Mouse (Mus musculus) erythroid progenitor cell, adult 5-6 weeks (primary cell): Measurements from ENCODE around the gene Prkca. TPM values are rescaled to one million over a fixed set of nuclear protein-coding genes. Genes with fewer than 3 reads are reported as not detected.

ENCODE experiments used
- ATAC-seq: replicated peaks from 2 replicates; pipeline ENCODE4 v1.8.0; 2016; ENCODE audit warnings: moderate number of reproducible peaks, mild to moderate bottlenecking, moderate TSS enrichment, inconsistent platforms; ENCODE audit not compliant: poor library complexity, low FRiP score, severe bottlenecking
- total RNA-seq, 2 experiments: library from RNA; stranded (forward) in 1 of 2; stranded (reverse) in 1 of 2; fragments of 150-400 nt in 1 of 2; fragments of 186-747, 209-891 nt in 1 of 2; gene quantifications; 2 replicates each; pipeline versions ENCODE4 v1.2.3 to v1.2.4; 2015 to 2017; ENCODE audit warnings: low replicate concordance in 2 of 2

Prkca gene
- total RNA-seq, 2 experiments from 2014 or later: 0.30 to 14.3 TPM

DNA sequence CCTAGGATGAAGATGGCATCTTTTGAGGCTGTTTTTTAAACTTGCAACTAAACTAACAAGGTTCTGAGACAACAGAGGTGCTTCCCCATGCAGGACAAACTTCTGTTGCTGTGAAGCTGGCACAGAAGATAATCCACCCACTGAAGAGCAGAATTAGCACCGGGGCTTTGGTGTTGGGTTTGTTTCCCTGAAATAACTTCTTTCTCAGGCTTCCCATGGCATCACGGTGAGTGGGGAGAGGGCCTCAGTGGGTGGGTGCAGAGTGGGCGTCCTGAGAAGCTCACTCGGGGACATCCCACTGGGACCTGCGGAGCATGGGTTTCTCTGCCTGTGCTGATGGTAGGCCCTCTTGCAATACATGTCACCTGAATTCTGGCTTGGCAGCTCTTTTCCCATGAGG lies 161.3 kb downstream of the Prkca start:
- ATAC-seq: no peak

DNA sequence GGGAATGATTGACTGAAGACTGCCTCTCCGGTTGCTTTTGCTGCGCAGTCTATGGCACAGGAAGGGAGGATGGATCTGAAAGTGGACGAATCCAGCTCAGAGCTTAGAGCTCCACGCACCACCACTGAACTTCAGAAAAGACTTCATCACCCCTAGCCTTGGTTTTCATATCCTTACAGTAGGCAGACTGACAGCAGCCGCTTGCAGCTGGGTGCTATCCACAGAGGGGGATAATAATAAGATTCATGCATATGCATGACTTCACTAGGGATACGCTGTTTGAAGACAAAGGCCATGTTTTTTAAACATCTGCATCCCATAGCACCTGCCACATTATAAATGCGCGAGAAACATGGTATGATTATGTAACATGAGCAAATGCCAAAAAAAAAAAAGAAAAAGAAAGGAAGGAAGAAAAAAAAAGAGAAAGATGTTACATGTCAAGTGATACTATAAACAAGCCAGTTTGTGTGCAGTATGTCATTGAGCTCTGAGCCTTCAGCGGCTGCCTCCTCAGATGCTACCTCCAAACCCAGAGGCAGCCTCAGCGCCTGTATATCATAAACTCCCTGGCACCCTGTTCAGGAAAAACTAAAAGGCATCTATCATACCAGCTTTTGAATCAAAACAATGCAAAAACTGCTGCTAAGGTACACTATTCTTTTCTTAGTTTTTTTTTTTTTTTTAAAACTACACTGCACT lies 162.6 kb downstream of the Prkca start:
- no peak for ATAC-seq

DNA sequence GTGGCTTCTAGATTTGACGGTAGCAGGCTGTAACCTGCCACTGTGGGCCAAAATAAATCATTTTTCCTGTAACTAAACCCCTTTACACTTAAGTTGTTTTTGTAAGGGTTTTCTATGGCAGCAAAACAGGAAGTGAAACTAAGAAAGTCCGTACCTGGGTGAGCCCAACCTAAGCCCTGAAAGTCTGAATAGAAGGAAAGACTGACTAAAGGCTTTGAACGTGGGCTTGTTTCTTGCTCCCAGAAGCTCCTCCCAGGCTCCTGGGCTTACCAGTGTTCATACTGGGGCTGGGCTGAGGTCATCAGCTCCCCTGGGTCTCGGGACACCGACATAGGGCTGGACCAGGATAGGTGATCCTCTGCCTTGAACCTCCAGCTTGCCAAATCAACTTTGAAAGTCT lies 164.9 kb downstream of the Prkca start:
- no peak for ATAC-seq

DNA sequence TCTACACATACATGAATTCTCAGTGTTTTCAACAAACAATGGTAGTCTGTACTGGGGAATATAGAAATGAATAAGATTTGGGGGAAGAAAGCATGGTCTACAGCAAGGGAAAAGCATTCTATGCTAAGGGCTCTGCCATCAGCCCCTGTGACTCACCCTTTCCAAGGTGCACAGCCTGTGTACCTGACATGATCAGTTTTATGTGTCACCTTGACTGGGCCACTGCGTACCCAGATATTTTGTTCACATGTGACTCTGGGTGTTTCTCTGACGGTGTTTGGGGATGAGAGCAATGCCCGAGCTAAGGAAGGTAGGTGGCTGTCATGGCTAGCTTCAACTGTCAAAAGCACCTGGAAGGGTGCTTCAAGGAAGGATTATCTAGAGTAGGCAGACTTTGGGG lies 165.5 kb downstream of the Prkca start:
- ATAC-seq: no peak

DNA sequence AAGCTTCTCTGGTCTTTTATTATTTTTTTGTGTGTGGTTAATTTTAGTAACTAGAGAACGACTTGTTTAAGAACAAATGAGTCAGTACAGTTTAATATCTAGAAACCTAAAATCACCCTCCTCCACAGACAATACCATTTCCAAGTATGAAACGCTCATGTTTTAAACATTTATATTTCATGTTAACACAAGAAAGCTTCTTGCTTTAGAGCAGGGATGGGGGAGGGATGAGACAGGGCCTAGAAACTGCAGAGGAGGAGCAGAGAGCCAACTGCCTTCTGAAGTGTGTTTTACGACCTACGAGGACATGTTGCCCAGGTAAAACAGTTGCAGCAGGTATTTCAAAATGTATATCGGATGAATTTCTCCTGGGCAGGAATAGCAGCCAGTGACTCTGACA lies 167.0 kb downstream of the Prkca start:
- no peak for ATAC-seq

DNA sequence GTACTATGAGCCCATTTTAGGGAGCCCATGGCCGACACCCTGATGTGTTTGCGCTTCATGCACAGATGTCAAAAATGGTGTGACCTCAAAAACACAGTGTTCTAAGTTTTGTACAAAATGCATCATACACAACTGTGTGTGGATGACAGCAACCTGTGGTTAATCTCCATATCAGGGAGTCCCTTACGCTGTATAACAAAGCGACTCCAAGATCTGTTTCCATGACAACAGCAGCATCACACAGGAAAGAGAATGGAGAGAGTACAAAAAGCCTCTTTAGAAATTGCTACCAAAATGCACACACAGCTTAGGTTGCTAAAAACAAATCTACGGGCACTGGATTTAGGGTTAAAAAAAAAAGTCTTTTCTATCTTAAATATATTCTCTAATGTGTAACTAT lies 171.8 kb downstream of the Prkca start:
- no peak for ATAC-seq

DNA sequence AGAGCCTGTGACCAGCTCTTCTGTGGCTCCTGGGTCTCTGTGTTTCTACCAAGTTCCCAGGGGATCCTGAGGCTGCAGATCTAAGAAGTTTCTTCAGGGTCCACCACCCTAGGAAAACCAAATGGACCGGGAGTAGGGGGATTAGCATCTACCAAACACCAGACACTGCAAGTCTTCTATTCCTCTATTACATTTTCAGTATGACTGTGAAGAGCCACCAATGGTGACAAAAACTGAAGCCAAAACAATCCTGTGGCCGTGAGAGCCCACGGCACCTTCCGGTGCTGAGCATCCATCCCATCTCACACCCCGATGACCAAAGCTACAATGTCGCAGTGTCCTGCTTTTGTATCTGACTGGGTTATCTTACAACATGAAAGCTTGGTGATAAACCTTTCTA lies 172.5 kb downstream of the Prkca start:
- no peak for ATAC-seq

DNA sequence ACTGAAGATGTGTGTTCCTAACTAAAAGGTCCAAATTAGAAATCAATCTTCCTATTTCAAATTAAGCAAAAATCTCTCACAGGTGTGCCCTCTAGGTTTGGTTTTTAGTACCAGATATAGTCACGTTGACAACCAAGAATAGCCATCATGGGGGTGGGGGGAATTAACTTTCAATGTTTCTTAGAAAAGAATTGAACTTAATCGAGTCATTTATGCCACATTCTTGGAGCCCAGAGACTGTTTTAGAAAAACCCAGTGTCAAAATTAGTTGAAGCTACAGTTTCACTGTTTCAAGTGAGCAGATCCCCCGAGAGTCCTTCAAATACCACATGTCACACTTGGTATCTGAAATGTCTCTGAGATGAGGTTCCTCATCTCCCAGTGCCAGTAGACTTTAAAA lies 173.6 kb downstream of the Prkca start:
- ATAC-seq: no peak

DNA sequence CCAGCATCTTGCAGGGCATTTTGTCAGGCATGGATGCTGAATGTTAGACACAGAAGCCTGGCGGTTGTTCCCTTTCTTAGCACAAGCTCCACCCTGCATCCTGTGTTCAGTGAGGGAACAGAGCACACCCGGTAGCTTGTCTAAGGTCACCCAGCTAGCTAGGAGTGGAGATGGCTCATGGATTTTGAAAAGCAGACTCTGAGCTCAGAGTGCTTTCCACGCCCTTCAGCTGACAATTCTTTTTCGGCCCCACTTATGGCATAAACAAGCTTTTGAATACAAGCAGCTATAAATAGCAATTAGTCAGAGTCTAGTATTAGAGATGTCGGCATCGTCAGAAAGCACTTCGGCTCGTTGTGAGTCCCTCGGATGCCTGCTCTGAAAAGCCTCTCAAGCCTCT lies 178.0 kb downstream of the Prkca start:
- ATAC-seq: no peak

DNA sequence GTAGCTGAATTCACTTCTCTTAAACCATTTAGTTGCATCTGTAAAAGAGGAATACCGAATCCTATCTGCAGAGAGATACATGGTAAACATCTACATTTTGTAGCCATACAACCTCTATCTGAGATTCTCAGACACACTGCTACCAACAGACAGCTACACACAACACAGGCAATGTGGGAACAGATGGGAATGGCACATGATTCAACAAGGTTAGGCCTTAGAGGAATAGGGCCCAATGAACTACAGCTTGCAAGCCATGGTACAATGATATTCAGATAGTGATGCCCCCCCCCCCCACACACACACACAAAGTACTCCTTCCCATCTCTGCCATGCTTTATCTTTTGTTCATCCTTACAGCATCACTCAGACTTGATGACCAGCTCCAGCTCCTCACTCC lies 181.1 kb downstream of the Prkca start:
- ATAC-seq: no peak

DNA sequence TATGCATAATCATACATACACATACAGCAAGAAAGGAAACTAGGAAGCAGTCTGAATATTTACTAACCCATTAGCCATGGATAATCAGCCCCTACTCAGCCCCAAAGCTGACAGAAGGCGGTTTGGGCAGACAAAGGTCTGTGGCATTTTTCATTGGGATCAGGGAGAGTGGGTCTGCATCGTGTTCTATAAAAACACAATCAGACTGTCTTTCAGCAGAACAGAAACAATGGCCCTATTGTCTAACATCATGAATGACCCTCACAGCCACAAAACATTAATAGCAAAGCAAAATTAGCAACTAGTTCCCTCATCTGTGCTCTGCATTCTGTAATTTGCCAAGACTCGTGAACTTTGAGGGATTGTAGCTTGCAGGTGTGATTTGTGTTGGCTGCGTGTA lies 181.6 kb downstream of the Prkca start:
- no peak for ATAC-seq

DNA sequence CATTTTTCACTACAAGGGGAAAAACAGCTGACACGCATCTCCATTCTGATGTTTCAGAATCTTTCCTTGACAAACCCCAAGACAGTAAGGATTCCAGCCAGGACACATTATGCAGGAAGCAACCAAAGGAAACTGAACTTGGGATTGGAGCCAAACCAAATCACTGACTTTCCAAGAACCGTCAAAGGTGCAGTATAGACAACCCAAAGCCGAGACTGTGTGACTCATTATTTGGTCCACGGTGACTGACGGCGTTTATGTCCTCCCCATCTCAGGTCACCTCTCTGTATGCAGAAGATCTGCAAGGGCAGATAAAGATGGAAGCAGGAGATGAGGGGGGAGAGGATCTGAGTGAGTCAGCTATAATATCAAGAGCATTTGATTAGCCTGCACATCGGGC lies 183.7 kb downstream of the Prkca start:
- no peak for ATAC-seq

DNA sequence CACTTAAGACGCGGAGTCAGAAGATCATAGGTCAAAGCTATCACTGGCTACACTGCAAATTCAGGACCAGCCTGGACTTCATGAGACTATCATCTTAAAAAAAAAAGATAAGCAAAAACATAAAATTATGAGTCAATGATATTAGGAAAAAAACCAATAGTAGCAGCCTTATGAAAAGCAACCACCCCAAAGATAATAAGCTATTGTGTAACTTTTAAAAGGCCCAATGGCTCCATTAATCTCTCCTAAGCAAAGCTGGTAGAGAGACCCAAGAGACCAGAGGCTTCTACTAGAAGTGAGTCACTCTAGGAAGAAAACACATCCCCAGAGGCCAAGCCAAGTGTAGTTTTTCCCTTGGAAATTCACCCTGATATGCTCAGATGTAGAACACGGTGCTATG lies 185.7 kb downstream of the Prkca start:
- ATAC-seq: no peak

DNA sequence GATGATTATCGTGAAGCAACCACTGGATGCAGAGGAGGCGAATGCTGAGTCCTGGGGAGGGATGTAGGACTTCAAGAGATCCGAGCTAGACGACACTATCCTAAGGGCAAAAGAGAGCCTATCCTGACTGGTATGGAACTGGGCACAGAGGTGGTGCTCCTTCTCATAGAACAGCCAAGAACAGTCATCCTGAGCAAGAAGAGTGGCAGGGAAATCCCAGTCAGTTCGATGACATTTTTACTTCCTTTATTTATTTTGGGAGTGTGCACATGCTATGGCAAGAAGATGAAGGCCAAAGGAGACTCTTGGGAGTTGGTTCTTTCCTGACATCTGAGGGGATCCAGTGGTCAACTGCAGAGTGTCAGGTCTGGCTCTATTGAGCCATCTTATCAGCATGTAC lies 186.7 kb downstream of the Prkca start:
- no peak for ATAC-seq

DNA sequence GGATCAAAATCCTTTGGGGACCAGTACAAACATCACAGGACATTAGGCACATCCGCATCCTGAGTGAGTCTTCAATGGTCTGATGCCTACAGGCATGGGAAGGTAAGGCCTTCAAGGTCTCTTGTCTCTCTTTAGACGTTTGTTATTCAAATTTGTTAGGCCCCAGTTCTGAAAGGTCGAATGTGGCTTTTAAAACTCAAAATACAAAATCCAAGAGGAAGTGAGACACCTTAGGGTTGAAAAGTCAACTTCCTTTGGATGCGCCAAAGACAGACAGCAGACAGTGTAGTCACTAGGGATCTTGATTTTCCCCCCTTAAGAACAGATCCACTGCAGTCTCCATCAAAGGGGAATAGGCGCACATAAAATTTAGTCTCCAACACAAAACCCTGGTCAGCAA lies 187.6 kb downstream of the Prkca start:
- no peak for ATAC-seq

DNA sequence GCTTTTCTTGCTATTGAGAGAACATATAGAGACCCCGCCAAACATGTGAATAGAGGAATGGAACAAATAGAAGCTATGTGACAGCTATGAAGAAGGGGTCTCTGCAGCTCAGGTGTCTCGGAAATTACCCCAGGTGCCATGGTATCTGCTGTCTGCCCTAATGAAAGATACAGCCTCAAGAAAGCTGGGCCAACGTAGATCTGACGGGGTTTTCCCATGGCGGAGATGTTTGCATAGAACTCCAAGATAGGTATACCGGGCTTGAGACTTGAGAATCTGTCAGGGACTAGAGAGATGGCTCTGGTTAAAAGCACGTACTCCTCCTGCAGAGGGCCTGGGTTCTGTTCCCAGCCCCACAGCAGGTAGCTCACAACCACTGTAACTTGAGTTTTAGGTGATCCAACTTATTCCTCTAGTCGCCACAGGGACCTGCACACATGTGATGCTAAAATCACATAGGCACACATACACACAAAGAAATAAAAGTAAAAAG lies 188.6 kb downstream of the Prkca start:
- no peak for ATAC-seq

DNA sequence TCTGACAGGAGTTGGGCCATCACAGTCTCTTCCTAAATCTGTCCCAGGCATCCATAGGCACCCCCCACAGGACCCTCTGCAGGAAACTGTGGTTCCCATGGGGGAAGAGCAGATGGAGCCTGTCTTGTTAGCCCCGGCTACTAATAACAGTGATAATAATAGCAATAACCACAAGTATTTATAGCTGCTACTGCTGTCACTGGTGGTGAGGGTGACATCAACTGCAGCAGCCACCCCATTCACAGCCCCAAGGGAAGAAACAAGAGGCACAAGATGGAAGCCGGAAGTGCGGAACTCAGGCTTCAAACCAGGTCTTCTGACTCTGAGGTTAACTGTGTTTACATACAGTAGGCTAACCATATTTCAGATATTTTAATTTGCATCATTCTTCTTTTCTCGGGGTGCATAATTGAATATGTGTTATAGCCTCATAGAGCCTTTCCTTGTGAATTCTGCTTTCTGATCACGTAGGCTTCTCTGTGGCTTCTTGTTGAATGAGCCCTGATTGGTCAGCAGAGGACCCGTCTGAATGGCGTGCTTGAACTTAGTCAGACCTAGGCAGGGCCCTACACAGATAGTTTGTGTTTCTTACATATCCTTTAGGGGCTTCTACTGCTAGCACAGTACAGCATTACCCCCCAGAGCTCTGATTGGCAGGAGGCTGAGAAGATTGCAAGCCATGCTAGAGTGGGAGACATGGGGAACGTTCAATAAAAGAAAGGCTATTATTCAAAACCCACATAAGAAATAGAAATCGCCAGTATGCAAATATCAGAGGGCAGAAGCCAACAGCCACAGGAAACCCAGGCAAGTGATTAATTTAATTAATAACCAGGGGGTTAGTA lies 189.5 kb downstream of the Prkca start:
- no peak for ATAC-seq

DNA sequence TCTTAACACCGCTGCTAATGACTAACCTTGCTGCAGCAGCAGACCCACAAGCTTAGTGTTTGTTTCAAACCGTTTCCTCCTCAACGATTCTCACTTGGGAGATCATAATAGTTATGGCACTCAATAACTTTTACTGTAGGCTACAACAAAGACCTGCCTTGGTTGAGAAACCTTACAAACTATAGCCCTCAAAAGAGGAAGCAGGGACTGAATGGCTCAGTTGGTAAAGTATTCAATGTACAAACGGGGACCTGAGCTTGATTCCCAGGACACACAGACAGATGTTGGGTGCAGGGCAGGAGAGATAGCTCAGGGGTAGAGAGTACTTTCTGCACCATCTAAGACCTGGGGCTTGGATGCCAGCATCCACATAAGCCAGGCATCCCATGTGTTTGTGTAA lies 191.1 kb downstream of the Prkca start:
- no peak for ATAC-seq

DNA sequence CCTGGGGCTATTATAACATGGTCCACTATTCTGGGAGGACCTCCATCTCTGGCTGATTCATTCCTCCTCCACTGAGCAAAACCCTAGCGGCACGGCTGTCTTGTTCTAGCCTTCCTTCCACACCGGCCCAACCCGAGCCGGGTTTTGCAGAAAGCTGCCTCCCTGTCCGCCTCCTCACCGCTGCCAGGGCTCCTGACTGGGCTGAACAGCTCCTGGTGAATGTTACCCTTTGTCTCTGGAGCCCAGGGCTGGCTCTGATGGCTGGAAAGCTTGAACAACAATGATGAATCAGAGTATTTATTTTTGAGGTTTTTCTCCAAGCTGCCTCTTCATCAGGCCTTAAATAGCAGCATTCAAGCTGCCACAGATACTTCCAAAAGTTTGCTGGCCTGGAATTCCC lies 193.3 kb downstream of the Prkca start:
- no peak for ATAC-seq

DNA sequence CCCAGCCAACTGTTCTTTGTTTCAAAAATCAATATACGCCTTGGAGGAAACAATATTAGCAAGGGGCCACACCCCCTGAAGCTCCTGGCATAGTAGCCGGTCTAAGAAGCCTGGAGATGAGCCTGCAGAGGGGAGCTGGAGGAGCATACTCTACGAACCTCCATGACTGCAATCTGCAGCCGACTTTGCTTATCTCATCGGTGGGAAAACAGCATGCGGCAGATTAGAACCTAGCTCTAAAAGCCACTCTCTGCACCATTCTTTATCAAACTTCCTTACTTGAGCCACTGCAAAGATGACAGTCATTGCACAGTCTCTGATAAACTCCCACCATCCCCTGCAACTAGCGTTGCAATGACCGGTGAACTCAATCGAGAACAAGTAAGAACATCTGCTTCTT lies 194.5 kb downstream of the Prkca start:
- no peak for ATAC-seq

DNA sequence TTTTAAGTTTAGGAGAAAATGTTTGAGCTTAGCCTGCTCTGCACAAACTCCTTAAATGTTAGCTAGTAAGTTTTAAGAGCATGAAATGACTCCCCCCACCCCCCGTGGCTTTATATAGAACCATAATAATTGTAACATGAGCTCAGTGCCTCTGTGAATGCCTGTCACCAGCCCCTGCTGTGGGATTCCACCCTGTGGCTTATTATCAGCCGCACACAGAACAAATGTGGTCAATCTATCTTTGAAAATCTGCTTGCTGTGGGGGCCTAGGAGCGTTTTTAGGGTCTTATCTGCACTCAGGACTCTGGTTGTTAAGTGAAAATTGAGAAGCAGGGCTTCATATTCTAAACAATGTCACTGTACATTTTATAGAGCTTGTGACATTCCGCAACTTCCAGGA lies 195.2 kb downstream of the Prkca start:
- ATAC-seq: no peak
